Mouse (Mus musculus): Measurements from ENCODE around the gene Spata31d1b. TPM values are rescaled to one million over a fixed set of nuclear protein-coding genes. Genes with fewer than 3 reads are reported as not detected.
"Not testable (repeated sequence)": the region's sequence is repeated elsewhere in the genome, so short reads cannot be mapped to it uniquely, and the experiment has no call there.

Gene Spata31d1b
- total RNA-seq, 2 experiments from 2014 or later, result not detected

DNA sequence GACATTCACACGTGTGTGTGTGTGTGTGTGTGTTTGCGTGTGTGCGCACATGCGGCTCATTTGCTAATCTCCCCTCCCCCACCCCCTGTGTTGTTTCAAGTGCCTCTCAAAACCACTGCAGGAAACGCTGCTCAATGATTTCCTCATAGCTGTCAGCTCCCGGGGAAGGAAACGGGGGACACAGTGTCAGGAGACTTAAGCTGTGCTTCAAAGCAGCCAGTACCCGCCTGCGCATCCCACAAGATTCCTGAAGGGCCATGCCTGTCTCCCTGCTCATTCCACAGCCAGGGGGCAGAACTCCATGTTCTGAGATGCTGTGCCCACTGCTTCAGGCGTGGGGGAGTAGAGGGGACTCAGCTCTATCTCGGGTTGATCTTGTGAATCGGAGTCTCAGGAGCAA is 7.5 kb upstream of the Spata31d1b start:
- TF ChIP-seq CTCF (IDR thresholded peaks at IDR 0.05), result peak; percentile 22; the same call in 1 of the 2 replicates

DNA sequence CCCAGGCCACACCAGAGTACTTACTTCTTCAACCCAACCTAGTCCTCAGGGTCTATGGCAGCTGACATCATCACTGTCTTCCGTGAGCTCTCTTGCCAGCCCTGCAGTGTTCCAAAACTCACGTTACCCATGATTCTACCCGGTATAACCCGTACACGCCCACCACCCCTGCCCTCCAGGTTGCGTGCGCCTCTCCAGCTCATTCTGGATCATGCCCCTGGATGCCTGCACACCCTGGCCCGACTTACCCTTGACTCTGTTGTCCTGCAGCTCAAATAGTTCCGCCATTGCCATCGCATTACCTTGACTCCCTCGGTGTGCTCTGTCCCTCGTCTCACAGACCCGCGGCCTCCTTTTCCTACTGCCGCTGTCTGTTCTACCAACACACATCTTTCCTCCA is 1.9 kb upstream of the Spata31d1b start, which contains the start of gene Spata31d1a:
TSS of gene Spata31d1a (minus strand) at position 101 of the 400 bp plus-strand sequence.
- no peak within 1 kb of the TSS for H3K27ac ChIP-seq
- intact Hi-C loops (cut with DNase I), result no loop called here
- TF ChIP-seq CTCF (IDR thresholded peaks at IDR 0.05), result no peak
- DNase-seq, result no peak
- H3K4me3 ChIP-seq, result no peak within 1 kb of the TSS

More for the DNA sequence above, 7.5 kb upstream of the Spata31d1b start:
- no peak overlapping the region for H3K27ac ChIP-seq
- intact Hi-C loops (cut with DNase I), result no loop called here
- H3K4me3 ChIP-seq, result no peak overlapping the region
- DNase-seq, result no peak

DNA sequence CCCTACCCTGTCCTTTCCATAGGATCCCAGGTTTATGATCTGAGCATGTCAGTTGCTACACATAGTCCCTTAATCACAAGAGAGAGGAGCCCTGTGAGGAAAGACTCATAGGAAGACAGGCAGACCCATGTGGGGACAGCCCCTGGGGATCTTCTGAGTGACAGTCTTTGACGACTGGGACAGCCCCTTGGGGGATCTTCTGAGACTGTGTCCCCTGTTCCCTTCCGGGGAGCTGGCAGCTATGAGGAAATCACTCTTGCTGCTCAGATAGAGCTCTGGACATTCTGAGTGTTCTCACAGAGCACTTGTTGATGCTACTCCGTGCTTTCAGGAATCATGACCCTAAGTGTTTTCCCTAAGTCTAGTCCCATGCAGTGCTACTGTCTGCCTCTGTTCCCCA is 1.6 kb downstream of the Spata31d1b start:
- intact Hi-C loops (cut with DNase I), result no loop called here
- Histone ChIP-seq H3K27ac (no peak overlapping the region), H3K4me3 (no peak overlapping the region)
- no peak for DNase-seq
- TF ChIP-seq CTCF (IDR thresholded peaks at IDR 0.05), result no peak

DNA sequence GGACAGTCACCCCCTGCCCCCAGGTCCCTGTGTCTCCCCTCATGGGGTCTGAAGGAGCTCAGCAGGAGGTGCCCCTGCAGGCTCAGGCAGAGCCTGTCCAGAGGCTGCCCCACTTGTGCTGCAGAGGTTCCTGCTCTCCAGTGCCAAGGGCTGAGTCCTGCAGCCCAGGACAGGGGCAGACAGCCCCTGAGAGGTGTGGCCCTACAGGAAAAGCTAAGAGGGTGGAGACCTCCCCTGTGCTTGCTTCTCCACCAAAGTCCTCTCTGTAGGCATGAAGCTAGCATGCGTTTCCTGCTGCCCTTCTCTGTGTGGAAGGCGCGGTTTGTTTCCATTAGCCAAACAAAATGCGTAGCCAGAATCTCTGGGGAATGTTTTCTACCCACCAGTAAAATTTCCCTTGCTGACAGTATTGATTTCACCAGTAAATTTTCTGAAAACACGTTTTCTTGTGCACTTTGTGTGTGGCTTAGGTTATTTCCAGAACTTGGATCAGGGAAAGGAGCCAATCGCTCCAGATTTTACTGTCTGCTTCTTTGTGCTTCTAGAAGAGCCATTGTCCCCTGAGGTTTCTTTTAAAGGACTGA is 6.9 kb downstream of the Spata31d1b start:
- Histone ChIP-seq H3K27ac (peak overlapping the region; percentile 38), H3K4me3 (0 out of 2 replicates have a peak overlapping the region, but pooled peaks have one; percentile 32)
- DNase-seq; intact Hi-C loops (cut with DNase I): not testable (repeated sequence)

DNA sequence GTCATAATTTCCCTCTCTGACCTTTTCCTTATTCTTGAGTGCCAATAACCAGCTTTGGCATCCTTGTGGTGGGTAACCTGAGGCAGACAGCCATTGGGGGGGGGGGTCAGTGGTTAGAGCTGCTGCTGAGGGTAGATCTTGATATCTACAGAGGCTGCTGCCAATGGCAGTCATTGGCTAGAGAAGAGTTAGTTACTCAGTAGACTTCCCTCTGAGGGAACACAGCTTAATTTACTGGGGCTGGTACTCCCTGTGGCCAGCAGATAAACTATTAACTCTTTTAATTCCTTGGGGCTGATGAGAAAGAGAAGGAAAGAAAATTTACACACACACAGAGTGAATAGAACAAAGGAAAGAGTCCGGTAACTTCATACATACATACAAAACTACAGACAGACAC is 7.4 kb downstream of the Spata31d1b start:
- TF ChIP-seq CTCF (IDR thresholded peaks at IDR 0.05), result no peak
- H3K27ac ChIP-seq, result peak overlapping the region; percentile 38

DNA sequence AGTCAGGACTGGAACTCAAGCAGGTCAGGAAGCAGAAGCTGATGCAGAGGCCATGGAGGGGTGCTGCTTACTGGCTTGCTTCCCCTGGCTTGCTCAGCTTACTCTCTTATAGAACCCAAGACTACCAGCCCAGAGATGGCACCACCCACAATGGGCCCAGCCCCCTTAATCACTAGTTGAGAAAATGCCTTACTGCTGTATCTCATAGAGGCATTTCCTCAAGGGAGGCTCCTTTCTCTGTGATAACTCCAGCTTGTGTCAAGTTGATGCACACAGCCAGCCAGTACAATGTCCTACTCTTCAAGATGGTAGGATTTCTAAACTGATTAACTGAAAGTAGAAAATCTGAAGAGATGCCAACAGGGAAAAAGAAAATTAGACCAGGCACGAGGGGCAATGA is 10.0 kb downstream of the Spata31d1b start:
- H3K4me3 ChIP-seq; intact Hi-C loops (cut with DNase I); H3K27ac ChIP-seq; DNase-seq: not testable (repeated sequence)

More for the DNA sequence above, 7.4 kb downstream of the Spata31d1b start:
- no peak overlapping the region for H3K4me3 ChIP-seq
- intact Hi-C loops (cut with DNase I), result no loop called here
- DNase-seq, result no peak

DNA sequence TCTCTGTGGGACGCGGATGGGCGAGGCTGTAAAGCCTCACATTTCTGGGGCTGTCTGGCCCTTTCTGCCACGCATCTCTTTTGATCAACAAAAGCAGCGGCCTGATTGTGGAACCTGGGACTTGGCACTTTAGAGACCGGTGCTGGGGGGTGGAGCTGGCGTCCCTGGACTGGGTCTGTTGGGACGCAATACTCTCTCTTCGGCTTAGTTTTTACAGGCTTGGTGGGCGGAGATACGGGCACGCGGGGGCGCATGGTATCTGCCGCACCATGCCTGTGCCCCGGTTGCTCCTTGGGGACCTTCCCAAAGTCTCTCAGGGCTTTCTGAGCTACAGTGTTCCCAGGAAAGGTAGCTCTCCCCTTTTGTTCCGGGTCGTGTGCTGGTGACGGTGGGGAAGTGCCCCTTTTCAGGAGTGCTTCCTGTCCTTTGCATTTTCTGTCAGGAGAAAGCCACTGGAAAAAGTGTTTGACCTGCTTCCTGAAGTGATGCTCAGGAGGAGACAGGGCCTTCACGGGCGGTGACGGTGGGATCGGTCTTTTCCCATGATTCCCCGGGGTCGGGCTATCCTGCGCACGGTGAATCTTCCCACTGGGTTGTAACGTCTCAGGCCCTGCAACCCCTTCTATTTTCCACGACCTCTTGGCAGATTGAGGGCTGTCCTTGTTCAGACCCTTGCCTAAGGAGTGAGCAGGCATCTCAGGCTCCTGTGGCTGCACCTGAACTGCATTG is 14.2 kb downstream of the Spata31d1b start:
- intact Hi-C loops (cut with DNase I), result loop anchor here (5.0 kb wide), 3 partner anchors 94 to 194 kb away; partner anchors contain the start of genes Agtpbp1 and Naa35
- H3K4me3 ChIP-seq, result peak overlapping the region; percentile 23
- H3K27ac ChIP-seq, result no peak overlapping the region
- no peak for TF ChIP-seq CTCF (IDR thresholded peaks at IDR 0.05)
- no peak for DNase-seq

DNA sequence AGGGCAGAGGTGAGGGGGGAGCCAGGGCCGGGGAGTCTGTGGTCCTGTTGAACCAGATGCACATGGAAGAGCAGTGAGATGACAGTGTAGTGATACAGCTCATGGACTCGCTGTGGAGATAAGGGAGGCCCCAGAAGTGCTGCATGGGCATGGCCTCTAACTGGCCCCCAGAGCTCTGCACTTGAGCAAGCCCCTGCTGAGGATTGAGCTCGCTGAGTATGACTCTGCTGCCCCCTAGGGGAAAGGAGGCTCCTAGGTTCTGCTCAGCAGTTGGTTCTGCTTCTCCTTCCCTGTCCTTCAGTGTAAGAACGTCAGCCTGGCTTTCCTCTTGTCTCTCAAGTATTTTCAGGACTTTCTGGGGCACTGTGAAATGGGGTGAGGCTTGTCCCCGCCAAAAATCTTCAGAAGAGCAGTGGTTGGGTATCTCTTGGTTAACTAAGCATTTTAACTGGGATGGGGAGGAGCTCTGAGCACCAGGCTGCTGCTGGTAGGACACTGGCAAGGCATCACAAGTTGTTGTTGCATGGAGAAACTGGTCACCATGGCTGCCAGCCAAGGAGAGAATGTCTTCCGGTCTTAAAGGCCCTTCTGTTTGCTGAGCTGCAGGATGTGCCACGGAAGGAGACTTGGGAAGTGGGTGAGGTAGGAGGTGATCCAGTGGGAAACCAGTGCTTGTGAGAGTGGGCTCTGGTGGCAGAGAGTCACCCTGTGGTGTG is 16.5 kb downstream of the Spata31d1b start:
- no peak overlapping the region for H3K27ac ChIP-seq
- intact Hi-C loops (cut with DNase I), result loop anchor here (1.0 to 5.0 kb wide), 4 partner anchors 96 to 213 kb away; partner anchors contain the start of genes Agtpbp1 and Naa35
- DNase-seq, result peak; percentile 83
- no peak; the same call in none of the 2 replicates for TF ChIP-seq CTCF (IDR thresholded peaks at IDR 0.05)
- H3K4me3 ChIP-seq, result no peak overlapping the region

DNA sequence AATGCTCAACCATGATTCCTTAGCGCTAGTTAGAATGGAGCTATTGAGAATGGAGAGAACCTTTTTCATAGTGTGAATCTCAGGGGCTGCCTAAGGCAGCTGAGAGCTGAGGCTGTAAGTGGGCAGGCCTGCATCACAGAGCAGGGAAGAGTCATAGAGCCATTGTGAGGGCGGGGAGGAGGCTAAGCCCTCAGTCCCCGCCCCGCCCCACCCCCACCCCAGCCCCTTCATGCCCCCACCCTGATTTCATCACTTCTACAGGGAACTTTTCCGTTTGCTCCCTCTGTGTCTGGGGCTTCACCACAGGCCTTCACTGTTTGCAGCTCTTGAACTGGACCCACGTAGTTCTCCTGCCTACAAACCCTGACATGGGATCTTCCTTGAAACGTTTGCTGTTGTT is 19.6 kb downstream of the Spata31d1b start, which contains the start of gene Spata31d1d:
TSS of gene Spata31d1d (minus strand) at position 101 of the 400 bp plus-strand sequence.
- Histone ChIP-seq H3K27ac (no peak within 1 kb of the TSS), H3K4me3 (no peak within 1 kb of the TSS)
- DNase-seq, result no peak
- no peak for TF ChIP-seq CTCF (IDR thresholded peaks at IDR 0.05)
- intact Hi-C loops (cut with DNase I), result no loop called here

DNA sequence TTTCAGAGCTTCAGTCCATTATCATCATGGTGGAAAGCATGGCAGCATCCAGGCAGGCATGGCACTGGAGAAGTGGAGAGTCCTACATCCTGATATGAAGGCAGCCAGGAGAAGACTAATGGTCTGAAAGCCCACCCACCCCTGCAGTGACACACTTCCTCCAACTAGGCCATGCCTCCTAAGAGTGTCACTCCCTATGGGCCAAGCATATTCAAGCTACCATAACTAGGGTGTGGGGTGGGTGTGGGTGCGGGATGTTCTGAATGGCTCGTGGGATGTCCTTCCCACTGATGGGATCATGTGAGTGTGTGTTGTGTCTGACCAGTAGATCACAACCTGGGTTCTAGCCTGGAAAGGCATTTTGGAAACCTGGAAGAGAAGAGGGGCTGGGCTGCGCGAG is 21.9 kb downstream of the Spata31d1b start:
- TF ChIP-seq CTCF (IDR thresholded peaks at IDR 0.05), result no peak
- DNase-seq, result no peak
- H3K4me3 ChIP-seq, result no peak overlapping the region
- no peak overlapping the region for H3K27ac ChIP-seq
- intact Hi-C loops (cut with DNase I), result no loop called here

DNA sequence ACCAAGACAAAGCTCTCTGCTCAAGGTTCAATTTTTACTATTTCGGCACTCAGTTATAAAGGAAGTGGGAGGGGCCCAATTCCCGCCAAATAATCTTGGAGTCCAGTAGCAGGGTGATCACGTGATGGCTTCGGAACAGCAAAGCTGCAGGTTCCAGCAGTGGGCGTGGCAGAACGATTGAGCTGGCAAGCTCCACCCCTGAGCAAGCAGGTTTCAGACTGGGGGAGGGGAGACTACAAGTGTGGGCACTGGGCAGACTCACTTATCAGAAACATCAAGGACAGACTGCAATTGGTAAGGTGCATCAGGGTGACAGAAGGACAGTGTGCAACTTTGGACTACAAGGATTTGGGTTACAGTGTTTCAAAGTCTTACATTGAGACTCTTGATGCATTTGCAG is 22.3 kb downstream of the Spata31d1b start:
- intact Hi-C loops (cut with DNase I); H3K27ac ChIP-seq; DNase-seq; H3K4me3 ChIP-seq: not testable (repeated sequence)

DNA sequence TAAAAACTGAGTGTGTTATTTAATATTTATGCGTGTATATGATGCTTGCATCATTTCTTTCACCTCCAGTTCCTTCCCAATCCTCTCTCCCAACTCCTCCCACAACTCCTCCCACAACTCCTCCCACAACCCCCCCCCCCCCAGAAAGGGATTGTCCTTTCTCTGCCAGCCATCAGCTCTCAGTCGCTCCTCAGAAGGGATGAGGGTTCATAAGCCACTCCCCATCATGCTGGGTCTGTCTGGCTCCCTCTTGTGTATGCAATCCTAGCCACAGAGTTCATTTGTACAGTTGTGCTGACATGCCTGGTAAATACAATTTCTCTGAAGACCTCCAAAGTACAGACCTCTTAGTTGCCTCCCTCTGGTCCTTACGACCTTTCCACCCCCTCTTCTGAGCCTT is 23.1 kb downstream of the Spata31d1b start:
- intact Hi-C loops (cut with DNase I), result no loop called here
- no peak for DNase-seq

DNA sequence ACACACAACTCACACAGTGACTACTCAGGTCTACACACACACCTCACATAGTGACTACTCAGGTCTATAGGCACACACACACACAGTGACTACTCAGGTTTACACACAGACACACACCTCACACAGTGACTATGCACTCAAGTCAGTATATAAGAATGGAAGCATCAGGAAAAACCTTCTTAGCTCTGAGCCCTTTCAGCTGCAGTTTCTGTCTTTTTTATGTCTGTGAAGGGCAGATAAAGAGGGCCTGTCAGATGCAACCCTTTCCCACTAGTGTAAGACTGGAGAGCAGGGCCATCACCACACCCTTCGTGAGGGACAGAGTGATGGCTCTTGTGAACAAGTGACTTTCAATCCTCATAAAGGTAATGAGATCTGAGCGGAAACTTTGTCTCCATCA is 26.4 kb downstream of the Spata31d1b start:
- no peak for DNase-seq
- no peak overlapping the region for H3K4me3 ChIP-seq
- intact Hi-C loops (cut with DNase I), result no loop called here
- H3K27ac ChIP-seq, result no peak overlapping the region
- TF ChIP-seq CTCF (IDR thresholded peaks at IDR 0.05), result no peak

More for the DNA sequence above, 23.1 kb downstream of the Spata31d1b start:
- no peak overlapping the region for H3K4me3 ChIP-seq
- H3K27ac ChIP-seq, result no peak overlapping the region
- TF ChIP-seq CTCF (IDR thresholded peaks at IDR 0.05), result no peak
